Mouse (Mus musculus) right cerebral cortex, adult 2 months (tissue): ENCODE results near the gene Mybpc2.
A peak's percentile ranks its signal among the peaks of the same experiment; 100 is the strongest.

ENCODE experiments used
- DNase-seq, 2 experiments: peaks; one replicate each; pipeline ENCODE4 v3.0.0; 2021 to 2022; ENCODE audit warnings: low spot score in 2 of 2

The Mybpc2 gene

DNA sequence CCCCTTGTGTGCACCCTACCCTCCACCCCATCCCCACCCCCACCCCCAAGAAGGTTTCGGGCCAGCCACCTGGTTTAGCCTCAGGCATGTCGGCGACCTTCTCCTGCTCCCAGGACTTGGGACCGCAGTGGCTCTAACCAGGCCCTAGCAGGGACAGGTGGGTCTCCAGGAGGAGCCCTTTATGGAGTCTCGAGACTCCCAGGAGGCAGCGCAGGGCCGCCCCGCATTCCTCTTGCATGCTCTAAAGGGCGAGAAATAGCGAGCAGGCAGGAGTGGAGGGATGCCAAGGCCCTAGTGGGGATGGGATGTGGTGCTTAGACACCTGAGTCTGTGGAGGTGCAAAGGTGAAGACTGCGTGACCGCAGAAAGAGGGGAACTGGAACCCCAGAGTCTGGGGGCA, at the start of gene Mybpc2:
Gene Mybpc2, minus strand, starts transcription at position 155 of the 400 bp plus-strand sequence.
- no peak for DNase-seq

- no peak for DNase-seq
Observed at GRCm38 (mm10) chr7:44572956-44573484, 48.6 kb upstream of the Mybpc2 start.

DNA sequence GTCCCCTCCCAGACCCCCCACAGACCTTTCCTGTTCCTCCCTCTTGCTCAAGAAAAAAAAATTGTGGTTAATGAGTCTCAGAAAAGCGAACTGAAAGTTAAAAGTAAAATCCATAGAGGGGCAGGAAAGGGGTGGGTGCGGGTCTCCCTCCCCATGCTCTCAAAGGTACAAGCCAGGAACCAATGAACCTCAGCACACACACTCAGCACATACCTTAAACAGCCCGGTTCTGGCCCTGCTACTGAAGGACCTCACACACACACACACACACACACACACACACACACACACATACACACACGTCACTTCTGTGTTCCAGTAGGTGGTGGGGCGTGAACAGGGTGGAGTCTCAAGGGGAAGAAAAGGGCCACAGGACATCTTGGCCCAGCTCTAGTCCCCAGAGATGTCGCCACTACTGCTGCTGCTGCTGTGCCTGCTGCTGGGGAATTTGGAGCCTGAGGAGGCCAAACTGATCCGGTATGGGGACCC, 47.8 kb upstream of the Mybpc2 start, which contains the start of gene Napsa:
Gene Napsa, plus strand, starts transcription at position 168 of the 489 bp plus-strand sequence.
- no peak for DNase-seq

GRCm38 (mm10) chr7:44571811-44572210, 47.4 kb upstream of the Mybpc2 start:
- DNase-seq: no peak

DNA sequence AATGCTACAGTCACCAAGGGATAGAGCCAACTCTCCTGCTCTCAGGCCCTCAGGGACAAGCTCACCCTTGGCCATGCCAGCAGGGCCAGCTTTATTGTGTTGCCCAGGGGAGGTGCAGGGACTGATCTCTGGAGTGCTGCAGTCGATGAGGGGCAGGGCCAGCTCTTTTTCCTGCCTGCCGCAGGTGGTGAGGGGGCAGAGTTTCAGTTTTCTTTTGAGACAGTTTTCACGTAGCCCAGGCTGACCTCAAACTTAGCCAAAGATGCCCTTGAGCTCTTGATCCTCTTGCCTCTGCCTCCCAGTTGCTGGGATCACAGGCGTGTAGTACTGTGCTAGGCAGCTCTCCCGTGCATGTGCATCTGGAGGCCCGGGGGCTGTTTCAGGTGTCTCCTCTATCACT, 46.5 kb upstream of the Mybpc2 start:
- no peak for DNase-seq

DNA sequence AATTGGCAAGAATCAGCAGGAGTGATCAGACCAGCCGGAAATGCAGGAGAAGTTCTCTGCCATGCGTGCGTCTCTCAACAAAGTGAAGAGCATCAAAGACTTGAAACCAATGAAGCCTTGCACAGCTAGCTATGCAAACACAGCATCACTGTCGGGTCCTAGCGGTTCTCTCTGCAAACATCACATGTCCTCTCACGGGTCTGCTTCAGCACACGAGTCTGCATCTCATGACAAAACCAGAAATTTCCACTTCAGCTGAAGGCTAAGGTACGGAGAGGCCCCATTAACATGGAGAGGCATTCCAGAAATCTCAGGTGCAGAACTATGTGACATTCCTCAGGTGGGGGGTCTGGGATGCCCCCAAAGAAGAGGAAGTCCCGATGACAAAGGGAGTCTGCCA, 44.3 kb upstream of the Mybpc2 start:
- DNase-seq: no peak

- no peak for DNase-seq
Observed at GRCm38 (mm10) chr7:44565414-44565813, 41.0 kb upstream of the Mybpc2 start.

DNA sequence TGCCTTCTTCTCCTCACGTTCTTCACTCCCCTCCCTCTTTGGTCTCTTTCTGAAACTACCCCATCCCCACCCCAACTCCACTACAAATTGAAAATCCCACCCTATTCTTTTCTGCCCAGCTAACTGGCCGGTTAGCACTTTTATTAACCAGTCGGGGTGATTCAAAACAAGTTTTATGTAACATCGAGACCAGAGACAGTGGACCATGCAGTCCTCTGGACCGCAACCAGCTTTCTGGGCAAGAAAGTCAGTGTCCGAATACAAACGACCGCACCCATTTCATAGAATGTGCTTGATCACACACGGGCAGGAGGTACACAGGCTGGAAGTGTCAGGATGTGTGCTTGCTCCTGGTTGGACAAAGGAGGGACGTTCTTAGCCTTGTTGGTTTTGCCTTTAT, 40.0 kb upstream of the Mybpc2 start:
- no peak for DNase-seq

DNA sequence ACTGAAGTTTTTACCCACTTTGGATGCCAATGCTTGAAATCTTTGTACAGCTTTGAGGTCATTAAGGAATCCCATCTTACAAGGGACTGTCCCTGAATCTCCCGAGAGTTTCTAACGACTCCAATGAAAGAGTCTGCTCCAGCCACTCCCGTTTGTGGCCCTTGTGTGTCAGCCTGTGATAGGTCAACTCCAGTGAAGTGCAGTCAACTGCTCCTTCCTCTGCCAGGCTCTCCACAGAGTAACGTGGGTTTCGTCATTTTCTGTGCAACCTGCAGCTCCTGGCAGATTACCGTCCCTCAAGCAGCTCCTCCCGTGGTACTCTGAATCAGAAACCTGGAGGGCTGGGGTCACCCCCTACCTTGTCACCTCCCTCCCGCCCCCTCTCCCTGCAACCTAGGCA, 38.8 kb upstream of the Mybpc2 start:
- DNase-seq: no peak

DNA sequence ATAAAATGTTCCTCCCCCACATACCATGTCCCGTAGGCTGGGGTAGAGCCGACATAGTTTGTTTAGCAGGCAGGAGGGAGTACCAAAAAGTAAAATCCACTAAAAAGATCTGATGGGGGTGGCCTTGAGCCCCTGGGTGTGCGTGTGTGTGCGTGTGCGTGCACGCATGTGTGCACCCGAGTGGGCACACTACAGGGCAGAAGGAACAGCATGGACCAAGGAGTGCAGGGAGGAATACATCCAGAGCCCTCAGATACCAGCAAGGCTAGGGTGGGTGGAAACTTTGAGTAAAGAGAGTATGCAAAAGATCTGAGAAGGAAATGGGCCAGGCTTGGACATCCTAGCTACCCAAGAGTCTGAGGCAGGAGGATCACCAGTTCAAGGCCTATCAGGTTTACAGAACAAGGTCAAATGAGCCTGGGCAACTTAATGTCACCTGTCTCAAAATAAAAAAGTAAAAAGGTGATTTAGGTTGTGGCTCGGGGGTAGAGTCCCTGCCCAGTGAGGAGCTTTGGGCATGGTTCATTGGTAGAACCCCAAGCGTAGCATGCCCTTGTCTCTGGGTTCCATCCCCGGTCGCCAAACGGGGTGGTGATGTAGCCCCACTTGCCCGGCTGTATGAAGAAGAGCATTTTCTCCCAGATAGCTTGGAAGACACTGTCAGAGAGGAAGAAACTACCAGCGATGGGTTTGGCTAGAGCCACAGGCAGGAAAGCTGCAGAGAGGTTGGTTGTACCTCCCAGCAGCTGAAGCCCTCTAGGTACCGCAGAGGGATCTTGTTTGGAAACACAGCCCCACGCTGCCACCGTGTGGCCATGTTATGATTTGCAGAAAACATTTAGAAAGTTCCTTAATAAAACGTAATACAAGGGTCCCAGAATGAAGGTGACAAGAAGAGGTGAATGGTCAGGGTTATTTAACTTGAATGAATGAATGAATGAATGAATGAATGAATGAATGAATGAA, 36.3 kb upstream of the Mybpc2 start:
- peak; percentile 84 to 85 for DNase-seq

- no peak for DNase-seq
Observed at GRCm38 (mm10) chr7:44557629-44558028, 33.2 kb upstream of the Mybpc2 start.

- DNase-seq: peak; percentile 95 to 96
Observed at GRCm38 (mm10) chr7:44553826-44554225, 29.4 kb upstream of the Mybpc2 start, which contains the start of gene Nr1h2. Gene Nr1h2, minus strand, starts transcription at chr7:44553951.

DNA sequence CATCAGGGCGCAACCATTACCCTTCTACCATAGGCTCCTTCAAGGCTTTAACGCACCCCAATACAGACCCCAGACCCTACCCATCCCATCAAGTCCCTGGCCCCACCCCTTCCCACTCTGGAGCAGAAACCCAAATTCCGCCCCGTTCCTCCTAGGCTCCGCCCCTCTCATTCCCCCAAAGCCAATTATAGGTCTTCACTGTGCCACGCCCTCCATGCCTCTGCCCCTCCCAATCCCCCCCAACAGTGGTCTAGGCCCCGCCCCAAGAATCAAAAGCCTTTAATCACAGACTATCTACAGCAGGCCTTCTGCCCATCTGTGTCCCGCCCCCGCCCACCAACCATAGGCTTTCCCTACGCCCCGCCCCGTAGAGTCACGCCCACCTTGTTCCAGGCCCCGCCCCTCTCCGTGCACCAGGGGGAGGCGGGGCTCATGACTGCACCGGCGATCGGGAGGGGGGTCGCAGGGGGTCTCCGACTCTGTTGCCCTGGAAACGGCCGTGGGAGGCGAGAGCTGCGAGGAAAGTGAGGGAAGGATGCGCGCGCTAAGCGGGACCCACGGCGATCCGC, 28.8 kb upstream of the Mybpc2 start:
- peak; percentile 27 to 42 for DNase-seq

DNA sequence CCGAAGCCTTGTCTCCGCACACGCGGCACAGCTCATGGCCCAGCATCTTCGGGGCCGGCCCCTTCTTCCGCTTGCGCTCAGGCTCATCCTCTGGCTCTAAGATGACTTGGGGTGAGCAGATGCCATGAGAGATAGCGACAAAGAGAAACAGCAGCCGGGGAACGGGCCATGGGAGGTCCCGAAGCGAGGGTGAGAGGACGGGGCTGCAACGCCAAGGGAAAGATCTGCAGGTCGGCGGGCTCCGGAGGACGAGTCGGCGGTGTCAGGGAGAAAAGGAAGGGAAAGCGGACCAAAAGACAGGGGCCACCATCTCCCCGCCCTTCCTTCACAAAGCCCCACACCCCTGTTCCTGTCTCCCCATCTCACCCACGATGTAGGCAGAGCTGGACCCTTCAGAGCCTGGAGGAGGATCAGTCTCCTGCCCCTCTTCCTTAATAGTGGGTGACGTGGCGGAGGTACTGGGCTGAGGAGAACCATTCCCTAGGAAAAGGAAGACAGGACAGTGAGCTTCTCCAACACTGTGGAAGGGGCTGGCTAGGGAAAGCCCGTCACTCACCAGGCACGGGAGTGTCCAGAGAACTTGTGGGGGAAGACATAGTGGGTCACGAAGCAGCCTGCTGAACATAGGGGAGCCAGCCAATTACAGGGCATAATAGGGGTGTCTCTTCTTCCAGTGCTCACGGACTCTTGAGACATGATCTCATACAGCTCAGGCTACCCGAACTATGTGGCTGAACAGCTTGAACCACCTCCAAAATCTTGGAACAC, 27.9 kb upstream of the Mybpc2 start:
- no peak for DNase-seq

GRCm38 (mm10) chr7:44551731-44552130, 27.3 kb upstream of the Mybpc2 start:
- no peak for DNase-seq

DNA sequence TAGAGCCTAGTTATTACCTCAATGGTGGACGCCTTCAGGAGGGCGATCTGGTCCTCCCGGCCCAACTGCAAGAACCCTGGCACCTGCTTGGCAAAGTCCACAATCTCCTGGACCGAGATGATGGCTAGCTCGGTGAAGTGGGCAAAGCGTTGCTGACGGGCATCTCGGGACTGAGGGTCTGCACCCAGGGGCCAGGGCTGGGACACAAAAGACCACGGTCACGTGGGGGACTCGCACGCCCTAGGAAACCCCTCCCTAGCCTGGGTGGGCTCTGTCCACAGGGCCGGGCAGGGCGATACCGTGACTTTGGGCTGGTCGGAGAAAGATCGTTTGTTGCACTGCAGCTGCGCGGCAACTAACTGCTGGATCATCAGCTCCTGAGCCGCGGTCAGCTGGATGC, 26.8 kb upstream of the Mybpc2 start:
- no peak for DNase-seq

- no peak for DNase-seq
Observed at GRCm38 (mm10) chr7:44550409-44550678, 25.9 kb upstream of the Mybpc2 start.

DNA sequence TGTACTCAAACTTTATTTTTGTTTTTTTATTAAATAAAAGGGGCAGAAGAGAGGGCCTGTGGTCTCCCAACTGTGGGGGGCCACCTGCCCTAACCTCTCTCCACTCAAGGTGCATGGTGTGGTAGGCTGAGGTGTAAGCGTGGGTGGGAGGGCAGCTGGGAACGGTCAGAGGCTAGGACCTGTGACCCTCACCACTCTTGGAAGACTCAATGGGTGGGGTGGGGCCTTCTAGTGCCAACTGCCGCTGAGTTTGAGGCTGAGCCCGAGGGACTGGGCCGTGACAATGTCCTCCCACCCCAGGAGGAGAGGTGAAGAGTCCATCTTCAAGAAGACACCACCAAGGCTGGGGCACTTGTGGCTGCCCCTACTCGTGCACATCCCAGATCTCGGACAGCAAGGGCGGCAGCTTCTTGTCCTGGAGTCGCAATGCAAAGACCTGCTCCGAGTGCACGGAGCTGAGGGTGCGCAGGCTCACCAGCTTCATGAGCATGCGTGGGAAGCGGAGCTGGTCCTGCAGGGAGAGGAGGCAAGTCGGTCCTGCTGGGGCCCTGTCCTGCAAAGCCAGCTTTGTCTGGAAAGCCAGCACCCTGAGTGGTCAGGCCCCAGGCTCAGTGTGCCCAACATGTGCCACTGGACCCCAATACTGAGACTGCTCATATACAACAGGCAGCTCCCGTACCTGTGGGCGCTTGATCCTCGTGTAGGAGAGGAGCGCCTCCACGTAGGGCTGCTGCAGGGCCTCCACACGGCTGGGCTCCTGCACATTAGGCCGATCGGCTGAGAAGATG, 25.4 kb upstream of the Mybpc2 start:
- DNase-seq: no peak

- peak; percentile 99 for DNase-seq
Observed at GRCm38 (mm10) chr7:44548497-44549087, 24.1 kb upstream of the Mybpc2 start, which contains the start of gene Pold1. Gene Pold1, minus strand, starts transcription at chr7:44548849.

DNA sequence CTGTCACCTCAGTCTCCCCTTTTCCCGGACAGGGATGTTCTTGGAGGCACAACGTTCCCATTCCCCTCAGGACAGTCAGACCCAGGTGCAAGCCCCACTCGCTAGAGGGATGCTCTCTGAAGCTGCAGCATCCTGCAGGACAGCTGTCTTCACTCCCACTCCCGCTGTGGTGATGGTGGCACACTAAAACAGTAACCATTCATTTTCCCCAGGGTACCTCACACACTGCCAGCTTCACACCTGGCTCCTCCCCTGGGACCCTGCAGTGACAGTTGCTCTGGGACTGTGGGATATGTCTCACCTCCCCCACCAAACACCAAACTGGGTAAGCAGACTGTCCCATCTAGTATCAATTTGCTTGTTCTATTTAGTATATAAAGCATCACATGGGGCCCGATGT, 23.3 kb upstream of the Mybpc2 start:
- DNase-seq: no peak

- DNase-seq: no peak
Observed at GRCm38 (mm10) chr7:44547041-44547440, 22.6 kb upstream of the Mybpc2 start.
